Mouse (Mus musculus) embryonic fibroblast, embryonic 13.5 days (primary cell): ENCODE measurements around the gene Rapgef1. TPM values are rescaled to one million over a fixed set of nuclear protein-coding genes. Genes with fewer than 3 reads are reported as not detected.

ENCODE experiments used
- H3K27ac ChIP-seq: 2 replicates; pipeline ENCODE4 v1.5.1; 2012; ENCODE audit warnings: low read length, control low read depth, inconsistent platforms; ENCODE audit not compliant: insufficient read depth
- H3K4me1 ChIP-seq: 2 replicates; pipeline ENCODE4 v1.6.1; 2011; ENCODE audit warnings: low read length; ENCODE audit not compliant: control insufficient read depth, insufficient read depth
- H3K4me3 ChIP-seq: 2 replicates; pipeline ENCODE4 v1.5.1; 2011; ENCODE audit warnings: mild to moderate bottlenecking, control low read depth, low read length; ENCODE audit not compliant: insufficient read depth
- CTCF ChIP-seq: IDR thresholded peaks from 2 replicates; pipeline ENCODE4 v1.5.1; 2011; ENCODE audit warnings: mild to moderate bottlenecking, control low read depth, low read length, moderate library complexity, borderline replicate concordance; ENCODE audit not compliant: insufficient read depth
- POLR2A ChIP-seq: IDR thresholded peaks from 2 replicates; pipeline ENCODE4 v1.6.1; 2011; ENCODE audit warnings: low read depth, mild to moderate bottlenecking, control low read depth, low read length, moderate library complexity
- polyA plus RNA-seq: library from polyadenylated mRNA; stranded (reverse); fragments of >200 nt; gene quantifications from 2 replicates; pipeline ENCODE4 v1.2.4, GENCODE M21; 2011; ENCODE audit warnings: low read depth; ENCODE audit not compliant: missing spikeins, insufficient read length

The Rapgef1 gene
- polyA plus RNA-seq, 1 experiment: 43.1 TPM

GRCm38 (mm10) chr2:29670231-29670991 lies 50.9 kb downstream of the Rapgef1 start:
- Histone ChIP-seq H3K4me1 (peaks cover 28% of the 10 kb centered on the region), H3K27ac (peak overlapping the region; percentile 44), H3K4me3 (peak overlapping the region; percentile 3; the same call in 1 of the 2 replicates)
- TF ChIP-seq CTCF: 0 out of 2 replicates have a peak, but pooled peaks have one; percentile 22
- TF ChIP-seq POLR2A: no peak

- Histone ChIP-seq H3K4me3 (no peak overlapping the region), H3K27ac (no peak overlapping the region), H3K4me1 (peaks cover 28% of the 10 kb centered on the region)
- no peak for TF ChIP-seq POLR2A
- TF ChIP-seq CTCF: no peak
Measured at GRCm38 (mm10) chr2:29671374-29671773, 51.9 kb downstream of the Rapgef1 start.

GRCm38 (mm10) chr2:29671856-29672255 lies 52.3 kb downstream of the Rapgef1 start:
- TF ChIP-seq POLR2A (no peak), CTCF (no peak)
- Histone ChIP-seq H3K27ac (no peak overlapping the region), H3K4me3 (no peak overlapping the region), H3K4me1 (peaks cover 28% of the 10 kb centered on the region)

GRCm38 (mm10) chr2:29672746-29673536 lies 53.4 kb downstream of the Rapgef1 start:
- Histone ChIP-seq H3K4me3 (no peak overlapping the region), H3K4me1 (peaks cover 25% of the 10 kb centered on the region), H3K27ac (no peak overlapping the region)
- no peak for TF ChIP-seq POLR2A
- TF ChIP-seq CTCF: no peak

DNA sequence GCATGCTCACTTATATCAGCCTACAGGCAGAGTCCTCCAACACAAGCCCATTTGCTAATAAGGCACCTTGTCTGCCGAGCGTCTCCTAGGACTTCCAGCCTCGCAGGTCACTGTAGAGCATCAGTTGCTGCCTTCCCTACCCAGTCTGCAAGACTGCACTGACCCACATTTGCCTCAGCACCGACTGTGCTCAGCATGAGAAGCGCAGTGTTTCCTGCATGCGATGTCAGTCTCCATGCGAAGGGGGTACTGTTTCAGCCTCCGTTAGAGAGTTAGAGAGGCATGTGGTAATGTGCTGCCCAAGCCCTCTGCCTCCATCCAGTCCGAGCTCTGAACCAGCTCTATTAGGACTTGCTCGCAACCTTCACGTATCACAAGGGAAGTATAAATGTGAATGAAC lies 54.6 kb downstream of the Rapgef1 start:
- no peak overlapping the region for H3K27ac ChIP-seq
- H3K4me1 ChIP-seq: peaks cover 18% of the 10 kb centered on the region
- no peak overlapping the region for H3K4me3 ChIP-seq
- TF ChIP-seq POLR2A: no peak
- no peak for TF ChIP-seq CTCF

- Histone ChIP-seq H3K4me3 (no peak overlapping the region), H3K27ac (no peak overlapping the region), H3K4me1 (peaks cover 14% of the 10 kb centered on the region)
- TF ChIP-seq POLR2A: no peak
- no peak for TF ChIP-seq CTCF
Measured at GRCm38 (mm10) chr2:29674545-29674944, 55.0 kb downstream of the Rapgef1 start.

DNA sequence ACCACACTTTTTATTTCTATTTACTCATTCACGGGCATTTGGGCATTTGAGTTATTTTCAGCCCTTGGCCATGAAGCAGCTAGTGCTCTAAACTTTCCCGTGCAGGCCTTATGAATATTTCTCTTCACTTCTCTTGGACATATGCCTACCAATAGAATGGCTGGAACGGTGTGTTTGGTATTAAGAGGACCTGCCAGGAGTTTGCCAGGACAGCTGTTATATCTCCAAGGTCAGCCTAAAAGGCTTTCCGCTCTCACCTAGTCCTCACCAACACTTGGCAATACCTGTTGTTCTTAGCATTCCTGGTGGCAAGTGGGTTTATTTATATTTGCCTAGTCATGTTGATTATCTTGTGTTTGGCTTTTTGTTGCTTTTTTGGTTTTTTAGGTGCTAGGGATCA lies 56.3 kb downstream of the Rapgef1 start:
- no peak overlapping the region for H3K4me3 ChIP-seq
- TF ChIP-seq POLR2A: no peak
- no peak for TF ChIP-seq CTCF
- H3K27ac ChIP-seq: no peak overlapping the region
- H3K4me1 ChIP-seq: peaks cover 7% of the 10 kb centered on the region; the same call in 1 of the 2 replicates

DNA sequence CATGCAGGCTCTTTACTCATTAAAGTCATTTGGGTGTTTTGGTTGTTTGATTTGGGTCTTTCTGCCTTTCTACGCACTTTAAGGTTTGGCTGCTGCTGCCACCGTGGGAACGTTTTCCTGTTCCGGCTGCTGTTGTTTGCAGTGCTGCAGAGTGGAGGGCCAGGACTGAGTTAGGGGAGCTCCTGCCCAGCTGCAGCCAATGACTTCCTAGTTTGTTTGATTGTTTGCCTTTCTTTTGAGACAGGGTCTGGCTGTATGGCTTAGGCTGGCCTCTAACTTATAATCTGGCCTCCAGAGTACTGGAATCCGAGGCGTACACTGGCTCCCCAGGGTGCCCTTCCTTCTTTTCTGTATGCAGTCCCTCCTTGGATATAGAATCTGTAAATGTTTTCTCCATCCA lies 57.0 kb downstream of the Rapgef1 start:
- H3K4me1 ChIP-seq: 0 out of 2 replicates have a peak, but pooled peaks cover 2% of the 10 kb centered on the region
- no peak for TF ChIP-seq POLR2A
- TF ChIP-seq CTCF: no peak
- no peak overlapping the region for H3K4me3 ChIP-seq
- H3K27ac ChIP-seq: no peak overlapping the region

GRCm38 (mm10) chr2:29677842-29678241 lies 58.3 kb downstream of the Rapgef1 start:
- Histone ChIP-seq H3K27ac (no peak overlapping the region), H3K4me1 (0 out of 2 replicates have a peak, but pooled peaks cover 2% of the 10 kb centered on the region), H3K4me3 (no peak overlapping the region)
- no peak for TF ChIP-seq POLR2A
- TF ChIP-seq CTCF: no peak

DNA sequence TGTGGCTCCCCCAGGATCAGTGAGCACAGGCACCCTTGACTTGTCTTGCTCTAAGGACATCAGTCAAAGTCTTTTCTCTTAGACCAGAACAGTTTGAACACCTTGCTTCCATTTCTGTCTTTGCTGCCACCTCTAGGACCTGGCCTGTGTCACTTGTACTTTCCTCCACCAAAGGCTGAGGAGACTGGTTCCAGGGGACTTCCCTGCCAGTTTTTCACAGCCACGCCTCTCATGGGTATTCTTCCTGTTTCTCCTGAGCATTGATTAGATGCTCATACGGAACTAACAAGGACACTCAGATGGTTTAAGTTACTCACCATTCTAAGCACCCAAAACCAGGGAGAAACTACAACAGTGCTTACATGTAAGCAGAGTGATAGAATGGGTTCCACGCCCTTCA lies 59.0 kb downstream of the Rapgef1 start:
- TF ChIP-seq CTCF (no peak), POLR2A (no peak)
- H3K4me3 ChIP-seq: no peak overlapping the region
- no peak overlapping the region for H3K27ac ChIP-seq
- H3K4me1 ChIP-seq: no peaks in the 10 kb centered on the region
